Mouse (Mus musculus): ENCODE results near the gene Nudt7. TPM values are rescaled to one million over a fixed set of nuclear protein-coding genes. Genes with fewer than 3 reads are reported as not detected.

The Nudt7 gene
- polyA plus RNA-seq, 1 experiment from 2014 or later: 13.9 TPM

DNA sequence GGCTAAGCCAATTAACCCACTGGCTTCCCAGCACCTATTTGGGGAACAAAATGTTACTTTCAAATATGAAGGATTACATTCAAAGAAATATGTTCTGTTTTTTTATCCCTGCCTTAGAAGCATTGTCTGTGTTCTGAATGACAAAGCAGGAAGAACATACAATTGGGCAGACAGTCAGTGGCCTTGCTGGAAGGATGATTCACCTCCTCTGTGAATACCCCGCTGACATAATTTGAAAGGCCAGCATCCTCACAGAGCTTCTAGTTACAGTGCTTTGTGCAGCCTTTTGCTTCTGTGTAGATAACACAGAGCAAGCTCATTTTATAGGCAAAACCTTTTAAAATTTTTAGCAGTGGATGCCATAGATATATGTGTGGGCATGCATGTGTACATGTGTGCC, 11.6 kb upstream of the Nudt7 start:
- no peak overlapping the region for H3K27ac ChIP-seq
- H3K4me1 ChIP-seq: no peaks in the 10 kb centered on the region
- H3K4me2 ChIP-seq: no peak overlapping the region
- H3K27me3 ChIP-seq: no peaks in the 10 kb centered on the region
- H3K36me3 ChIP-seq: no peaks in the 10 kb centered on the region
- no peaks in the 10 kb centered on the region for H3K9me3 ChIP-seq
- WGBS: 77% methylated on average over 1 of the region's 1 CpGs
- no peak for ATAC-seq (ENCODE audit: insufficient number of reproducible peaks, low FRiP score, low TSS enrichment, low read depth)
- H3K9ac ChIP-seq: no peak overlapping the region
- H3K4me3 ChIP-seq: no peak overlapping the region

- Histone ChIP-seq H3K4me2 (no peak overlapping the region), H3K27me3 (no peaks in the 10 kb centered on the region), H3K9me3 (no peaks in the 10 kb centered on the region), H3K4me1 (no peaks in the 10 kb centered on the region), H3K36me3 (no peaks in the 10 kb centered on the region), H3K9ac (no peak overlapping the region), H3K4me3 (no peak overlapping the region), H3K27ac (no peak overlapping the region)
- ATAC-seq (ENCODE audit: insufficient number of reproducible peaks, low FRiP score, low TSS enrichment, low read depth): no peak
- 54% methylated on average over 3 of the region's 3 CpGs for WGBS
Measured at GRCm38 (mm10) chr8:114123611-114124010, 9.7 kb upstream of the Nudt7 start.

DNA sequence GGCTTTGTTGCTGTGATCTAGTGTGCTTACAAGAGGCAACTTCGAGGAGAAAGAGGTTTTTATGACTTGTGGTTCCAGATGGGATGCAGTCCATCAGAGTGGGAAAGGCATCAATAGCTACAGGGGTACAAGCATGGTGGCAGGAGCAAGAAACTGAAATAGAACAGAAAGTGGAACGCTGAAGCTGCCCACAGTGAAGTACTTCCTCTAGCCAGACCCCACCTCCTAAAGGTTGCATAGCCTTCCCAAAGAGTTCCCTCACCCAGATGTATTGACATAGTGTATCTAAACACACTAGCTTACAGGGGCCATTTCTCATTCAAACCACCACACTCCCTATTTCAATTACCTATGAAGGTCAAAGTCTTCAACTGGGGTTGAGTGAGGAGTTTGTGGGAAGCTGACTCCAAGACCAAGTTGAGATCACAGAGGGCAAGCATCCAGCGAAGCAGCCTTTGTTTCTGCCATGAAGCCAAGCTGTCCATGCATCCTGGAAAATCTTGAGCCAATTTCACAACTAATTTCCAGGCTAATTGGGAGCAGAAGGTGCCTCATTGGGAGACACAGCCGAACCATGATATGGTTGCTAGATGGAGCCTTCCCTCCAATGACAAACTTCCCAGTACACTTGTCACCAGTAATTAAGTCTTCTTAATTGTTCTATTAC, 9.1 kb upstream of the Nudt7 start:
- H3K4me2 ChIP-seq: no peak overlapping the region
- H3K36me3 ChIP-seq: no peaks in the 10 kb centered on the region
- H3K27me3 ChIP-seq: no peaks in the 10 kb centered on the region
- WGBS: 62% methylated on average over 4 of the region's 4 CpGs
- no peak overlapping the region for H3K27ac ChIP-seq
- no peaks in the 10 kb centered on the region for H3K9me3 ChIP-seq
- no peak overlapping the region for H3K9ac ChIP-seq
- H3K4me3 ChIP-seq: no peak overlapping the region
- no peak for ATAC-seq (ENCODE audit: insufficient number of reproducible peaks, low FRiP score, low TSS enrichment, low read depth)
- H3K4me1 ChIP-seq: no peaks in the 10 kb centered on the region

- Histone ChIP-seq H3K9ac (no peak overlapping the region), H3K4me2 (no peak overlapping the region), H3K27ac (no peak overlapping the region), H3K9me3 (no peaks in the 10 kb centered on the region), H3K4me1 (peaks cover 11% of the 10 kb centered on the region), H3K36me3 (no peaks in the 10 kb centered on the region), H3K27me3 (no peaks in the 10 kb centered on the region), H3K4me3 (no peak overlapping the region)
- no peak for ATAC-seq (ENCODE audit: insufficient number of reproducible peaks, low FRiP score, low TSS enrichment, low read depth)
- WGBS: 80% methylated on average over 7 of the region's 7 CpGs
Measured at GRCm38 (mm10) chr8:114130838-114131237, 2.5 kb upstream of the Nudt7 start.

- H3K9ac ChIP-seq: no peak overlapping the region
- WGBS: 77% methylated on average over 4 of the region's 4 CpGs
- no peak overlapping the region for H3K4me2 ChIP-seq
- no peaks in the 10 kb centered on the region for H3K36me3 ChIP-seq
- H3K4me3 ChIP-seq: no peak overlapping the region
- ATAC-seq (ENCODE audit: insufficient number of reproducible peaks, low FRiP score, low TSS enrichment, low read depth): no peak
- H3K27me3 ChIP-seq: no peaks in the 10 kb centered on the region
- H3K27ac ChIP-seq: no peak overlapping the region
- no peaks in the 10 kb centered on the region for H3K9me3 ChIP-seq
- H3K4me1 ChIP-seq: peaks cover 11% of the 10 kb centered on the region
Measured at GRCm38 (mm10) chr8:114131421-114131820, 1.9 kb upstream of the Nudt7 start.

- Histone ChIP-seq H3K4me2 (peak overlapping the region; percentile 72), H3K9me3 (no peaks in the 10 kb centered on the region), H3K4me3 (peak overlapping the region; percentile 62), H3K27me3 (no peaks in the 10 kb centered on the region), H3K27ac (no peak overlapping the region), H3K4me1 (peaks cover 11% of the 10 kb centered on the region), H3K36me3 (no peaks in the 10 kb centered on the region), H3K9ac (no peak overlapping the region)
- 28% methylated on average over 14 of the region's 14 CpGs for WGBS
- no peak for ATAC-seq (ENCODE audit: insufficient number of reproducible peaks, low FRiP score, low TSS enrichment, low read depth)
Measured at GRCm38 (mm10) chr8:114133050-114133509, 277 bp upstream of the Nudt7 start.

DNA sequence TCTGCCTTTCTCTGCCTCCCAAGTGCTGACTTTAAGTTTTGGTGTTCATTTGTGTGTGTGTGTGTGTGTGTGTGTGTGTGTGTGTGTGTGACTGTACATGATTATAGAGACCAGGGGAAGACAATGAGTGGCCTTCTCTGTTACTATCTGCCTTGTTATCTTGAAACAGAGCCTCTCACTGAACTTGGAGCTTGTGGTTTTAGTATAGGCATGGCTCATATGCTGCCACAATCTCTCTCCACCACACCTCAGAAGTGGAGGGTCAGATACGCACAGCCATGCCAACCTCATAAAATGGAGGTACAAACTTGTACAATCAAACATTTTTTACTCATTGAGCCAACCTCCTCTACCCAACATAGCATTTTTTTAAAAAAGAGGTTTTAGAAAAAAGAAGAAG, 3.4 kb downstream of the Nudt7 start:
- H3K36me3 ChIP-seq: no peaks in the 10 kb centered on the region
- no peaks in the 10 kb centered on the region for H3K27me3 ChIP-seq
- no peak for ATAC-seq (ENCODE audit: insufficient number of reproducible peaks, low FRiP score, low TSS enrichment, low read depth)
- no peak overlapping the region for H3K9ac ChIP-seq
- no peak overlapping the region for H3K27ac ChIP-seq
- H3K4me1 ChIP-seq: peaks cover 11% of the 10 kb centered on the region
- H3K9me3 ChIP-seq: no peaks in the 10 kb centered on the region
- H3K4me3 ChIP-seq: no peak overlapping the region
- 88% methylated on average over 1 of the region's 1 CpGs for WGBS
- no peak overlapping the region for H3K4me2 ChIP-seq

DNA sequence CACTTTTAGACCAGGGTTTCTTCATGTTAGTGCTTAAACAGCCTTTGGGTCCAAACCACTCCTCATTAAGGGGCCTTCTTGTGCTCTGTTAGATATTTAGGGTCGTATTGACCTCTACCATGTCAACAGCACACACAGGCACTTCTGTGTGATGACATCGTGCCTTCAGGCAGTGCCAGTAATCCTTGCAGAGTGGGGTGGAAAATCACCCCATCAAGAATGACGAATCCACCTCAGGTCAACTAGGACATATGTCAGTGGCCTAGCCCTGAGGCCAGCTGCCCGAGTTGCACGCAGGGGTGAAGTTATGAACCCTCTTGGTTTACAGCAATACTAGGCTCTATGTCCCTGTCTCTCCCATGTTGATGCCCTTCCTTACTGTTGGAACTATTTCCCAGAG, 3.8 kb downstream of the Nudt7 start:
- H3K9me3 ChIP-seq: no peaks in the 10 kb centered on the region
- H3K4me3 ChIP-seq: no peak overlapping the region
- no peak overlapping the region for H3K27ac ChIP-seq
- no peaks in the 10 kb centered on the region for H3K27me3 ChIP-seq
- no peaks in the 10 kb centered on the region for H3K36me3 ChIP-seq
- WGBS: 66% methylated on average over 5 of the region's 5 CpGs
- no peak overlapping the region for H3K4me2 ChIP-seq
- no peak for ATAC-seq (ENCODE audit: insufficient number of reproducible peaks, low FRiP score, low TSS enrichment, low read depth)
- peaks cover 11% of the 10 kb centered on the region for H3K4me1 ChIP-seq
- H3K9ac ChIP-seq: no peak overlapping the region

DNA sequence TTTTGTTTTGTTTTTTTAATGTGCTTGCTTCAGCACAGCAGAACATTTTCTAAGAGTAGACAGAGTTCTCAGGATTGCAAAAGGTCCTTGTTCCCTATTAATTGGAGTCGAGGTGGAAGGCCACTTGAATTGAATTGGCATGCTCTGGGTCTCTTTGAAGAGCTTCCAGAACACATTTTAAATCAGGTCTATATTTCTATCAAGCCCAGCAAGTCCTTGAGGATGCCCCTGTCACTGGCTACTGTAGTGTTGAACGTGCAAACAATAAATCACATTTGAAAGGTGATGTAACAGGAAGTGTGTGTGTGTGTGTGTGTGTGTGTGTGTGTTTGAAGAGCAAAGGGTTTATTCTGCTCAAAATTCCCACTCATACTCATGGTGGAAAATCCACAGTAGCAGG, 7.1 kb downstream of the Nudt7 start:
- Histone ChIP-seq H3K4me2 (no peak overlapping the region), H3K4me1 (no peaks in the 10 kb centered on the region), H3K36me3 (no peaks in the 10 kb centered on the region), H3K27me3 (no peaks in the 10 kb centered on the region), H3K9me3 (no peaks in the 10 kb centered on the region), H3K27ac (no peak overlapping the region), H3K4me3 (no peak overlapping the region), H3K9ac (no peak overlapping the region)
- ATAC-seq (ENCODE audit: insufficient number of reproducible peaks, low FRiP score, low TSS enrichment, low read depth): no peak
- WGBS: 70% methylated on average over 2 of the region's 2 CpGs

GRCm38 (mm10) chr8:114142199-114142598, 8.8 kb downstream of the Nudt7 start:
- H3K4me3 ChIP-seq: no peak overlapping the region
- no peak overlapping the region for H3K9ac ChIP-seq
- H3K36me3 ChIP-seq: no peaks in the 10 kb centered on the region
- H3K4me2 ChIP-seq: no peak overlapping the region
- no peaks in the 10 kb centered on the region for H3K27me3 ChIP-seq
- H3K4me1 ChIP-seq: no peaks in the 10 kb centered on the region
- ATAC-seq (ENCODE audit: insufficient number of reproducible peaks, low FRiP score, low TSS enrichment, low read depth): no peak
- H3K27ac ChIP-seq: no peak overlapping the region
- H3K9me3 ChIP-seq: no peaks in the 10 kb centered on the region

DNA sequence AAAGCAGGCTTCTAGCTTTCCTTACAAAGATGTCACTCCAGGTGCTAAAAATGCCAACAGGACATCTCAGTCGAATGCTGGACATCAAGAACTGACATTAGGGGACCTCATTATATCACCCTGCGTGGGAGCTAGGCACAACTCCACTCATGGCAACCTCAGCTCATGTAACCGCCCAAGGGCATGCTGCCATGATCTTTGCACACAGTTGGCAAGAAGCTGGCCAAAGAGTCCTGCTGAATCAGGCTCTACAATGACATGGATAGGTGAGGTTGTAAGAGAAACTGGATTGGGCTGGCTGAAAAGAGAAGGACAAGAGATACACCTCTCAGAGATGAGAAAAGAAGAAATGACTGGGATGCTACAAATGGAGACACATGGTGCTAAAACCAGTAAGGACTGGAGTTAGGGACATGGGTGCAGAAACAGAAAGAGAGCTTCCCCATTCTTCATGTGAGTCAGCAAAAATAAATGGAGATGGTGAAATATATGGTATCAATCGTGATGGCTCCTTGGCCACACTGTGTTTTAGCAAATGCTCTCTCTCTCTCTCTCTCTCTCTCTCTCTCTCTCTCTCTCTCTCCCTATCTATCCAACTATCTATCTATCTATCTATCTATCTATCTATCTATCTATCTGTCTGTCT, 10.4 kb downstream of the Nudt7 start:
- Histone ChIP-seq H3K4me2 (no peak overlapping the region), H3K4me3 (no peak overlapping the region), H3K27me3 (no peaks in the 10 kb centered on the region), H3K4me1 (no peaks in the 10 kb centered on the region), H3K36me3 (peaks cover 10% of the 10 kb centered on the region; the same call in 1 of the 2 replicates), H3K9me3 (no peaks in the 10 kb centered on the region), H3K9ac (no peak overlapping the region), H3K27ac (no peak overlapping the region)
- WGBS: 84% methylated on average over 4 of the region's 4 CpGs
- ATAC-seq (ENCODE audit: insufficient number of reproducible peaks, low FRiP score, low TSS enrichment, low read depth): no peak

GRCm38 (mm10) chr8:114153311-114154045, 20.1 kb downstream of the Nudt7 start:
- H3K9me3 ChIP-seq: no peaks in the 10 kb centered on the region
- H3K27me3 ChIP-seq: no peaks in the 10 kb centered on the region
- ATAC-seq (ENCODE audit: insufficient number of reproducible peaks, low FRiP score, low TSS enrichment, low read depth): no peak
- no peak overlapping the region for H3K4me3 ChIP-seq
- 43% methylated on average over 6 of the region's 6 CpGs for WGBS
- H3K9ac ChIP-seq: no peak overlapping the region
- H3K27ac ChIP-seq: no peak overlapping the region
- H3K36me3 ChIP-seq: 0 out of 2 replicates have a peak, but pooled peaks cover 3% of the 10 kb centered on the region
- H3K4me1 ChIP-seq: 0 out of 2 replicates have a peak, but pooled peaks cover 2% of the 10 kb centered on the region
- H3K4me2 ChIP-seq: no peak overlapping the region

All from limb, embryonic 15.5 days (tissue).